Mouse (Mus musculus): ENCODE data around the gene Zfp296.

The Zfp296 gene

GRCm38 (mm10) chr7:19577141-19577852 is at the start of gene Zfp296, which contains the start of gene Gemin7:
Zfp296 (plus strand) TSS chr7:19577287.
Gemin7 (minus strand) TSS chr7:19577595.
- peak; percentile 24 to 28 for DNase-seq (ENCODE audit: low read depth in 2 of 2, low spot score in 2 of 2)

GRCm38 (mm10) chr7:19531077-19531476 is 46.0 kb upstream of the Zfp296 start:
- no peak for DNase-seq (ENCODE audit: low read depth in 2 of 2, low spot score in 2 of 2)

- DNase-seq (ENCODE audit: low read depth in 2 of 2, low spot score in 2 of 2): no peak
Measured at GRCm38 (mm10) chr7:19532240-19532639, 44.8 kb upstream of the Zfp296 start.

DNA sequence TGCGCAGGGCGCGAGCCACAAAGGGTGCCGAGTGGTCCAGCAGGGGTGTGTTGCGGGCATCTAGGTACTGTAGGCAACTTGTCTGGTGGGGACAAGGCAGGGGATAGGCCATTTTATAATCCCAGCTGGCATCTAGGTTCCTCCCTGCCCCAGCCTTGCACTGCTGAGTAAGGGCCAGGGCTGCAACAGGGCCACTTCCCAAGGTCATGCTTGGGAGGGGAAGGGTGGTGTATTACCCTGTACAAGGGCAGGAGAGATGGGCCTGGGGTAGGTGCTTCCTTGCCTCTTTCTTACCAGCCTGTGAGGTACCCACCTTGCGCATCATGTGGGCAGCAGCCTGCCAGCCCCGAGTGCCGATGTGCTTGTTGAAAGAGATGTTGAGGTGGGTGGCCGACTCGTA is 42.4 kb upstream of the Zfp296 start:
- DNase-seq (ENCODE audit: low read depth in 2 of 2, low spot score in 2 of 2): no peak

DNA sequence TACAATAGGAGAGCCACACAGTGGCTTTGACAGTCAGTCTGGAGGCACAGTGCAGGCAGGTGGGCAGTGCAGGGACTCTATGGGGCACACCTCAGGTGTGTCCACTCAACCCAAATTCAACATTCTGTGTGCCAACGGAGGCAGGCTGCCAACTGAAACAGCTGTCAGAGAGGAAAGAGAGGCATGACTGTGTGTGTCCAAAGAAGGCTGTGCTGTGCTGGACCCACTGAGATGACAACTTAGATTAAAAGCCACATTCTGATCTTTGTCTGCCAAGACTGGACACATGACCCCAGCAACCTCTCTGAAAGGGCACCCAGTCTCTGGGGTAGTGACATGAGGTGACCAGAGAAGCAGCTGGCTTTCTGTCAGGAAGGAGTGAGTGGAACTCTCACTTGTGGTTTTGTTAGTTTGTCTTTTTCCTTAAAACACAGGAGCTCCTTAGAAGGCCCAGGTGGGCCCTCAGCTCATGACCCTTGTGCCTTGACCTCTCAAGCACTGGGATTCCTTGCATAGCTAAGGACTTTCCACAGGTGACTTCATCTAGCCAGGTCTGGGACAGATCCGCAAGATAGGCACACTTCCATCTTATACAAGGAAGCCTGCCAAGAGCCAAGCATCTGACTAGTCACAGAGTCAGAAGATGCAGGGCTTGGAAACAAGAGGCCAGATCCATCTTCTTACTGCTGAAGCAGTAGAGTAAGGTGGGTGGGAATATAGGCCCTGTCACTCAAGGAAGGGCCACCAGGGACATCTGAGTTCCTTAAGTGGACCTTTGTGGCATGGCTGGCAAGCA is 36.1 kb upstream of the Zfp296 start:
- no peak for DNase-seq (ENCODE audit: low read depth in 2 of 2, low spot score in 2 of 2)

DNA sequence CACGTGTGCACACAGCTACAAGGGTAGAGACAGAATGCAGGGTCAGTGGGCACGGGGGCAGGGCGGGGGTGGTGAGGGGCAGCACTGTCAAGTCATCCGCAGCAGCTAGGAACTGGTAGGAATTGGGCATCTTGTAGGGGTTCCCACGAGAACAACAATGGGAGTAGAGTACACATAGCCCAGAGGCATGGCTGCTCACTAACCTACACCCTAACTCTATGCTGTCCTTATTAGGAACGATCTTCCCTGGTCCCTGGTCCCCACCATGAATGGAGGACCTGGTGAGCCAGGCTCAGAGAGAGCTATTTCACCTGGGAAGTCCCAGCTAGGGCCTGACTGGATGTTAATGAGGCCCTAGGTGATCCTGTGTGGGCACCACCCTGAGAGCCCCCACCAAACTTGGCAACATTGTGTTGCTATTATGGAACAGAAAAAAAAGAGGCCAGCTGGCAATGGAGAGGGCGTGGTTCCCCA is 35.4 kb upstream of the Zfp296 start:
- DNase-seq (ENCODE audit: low read depth in 2 of 2, low spot score in 2 of 2): no peak

DNA sequence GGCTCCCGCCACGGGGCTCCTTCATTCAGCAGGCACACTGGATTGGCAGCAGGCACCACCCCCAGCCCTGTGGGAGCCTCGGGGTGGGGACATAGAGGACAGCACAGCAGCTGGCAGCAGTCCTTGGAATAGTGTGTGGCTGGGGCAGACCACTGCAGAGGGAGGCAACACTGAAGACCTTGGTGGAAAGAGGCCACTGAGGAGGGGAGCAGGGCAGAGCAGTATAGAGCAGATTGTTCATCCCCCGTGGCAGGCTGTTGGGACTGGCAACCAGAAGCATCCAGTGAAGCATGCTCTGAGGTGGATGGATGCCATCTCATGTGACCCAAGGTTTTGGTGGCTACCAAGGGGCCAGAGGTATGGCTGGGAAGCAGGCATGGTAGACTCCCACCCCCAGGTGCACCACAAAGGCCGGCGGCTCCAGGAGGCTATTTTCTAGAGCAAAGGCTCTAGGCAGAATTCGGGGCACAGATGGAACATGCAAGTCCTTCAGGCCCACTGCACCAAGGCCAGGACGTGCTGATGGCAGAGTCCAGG is 34.9 kb upstream of the Zfp296 start:
- no peak for DNase-seq (ENCODE audit: low read depth in 2 of 2, low spot score in 2 of 2)

DNA sequence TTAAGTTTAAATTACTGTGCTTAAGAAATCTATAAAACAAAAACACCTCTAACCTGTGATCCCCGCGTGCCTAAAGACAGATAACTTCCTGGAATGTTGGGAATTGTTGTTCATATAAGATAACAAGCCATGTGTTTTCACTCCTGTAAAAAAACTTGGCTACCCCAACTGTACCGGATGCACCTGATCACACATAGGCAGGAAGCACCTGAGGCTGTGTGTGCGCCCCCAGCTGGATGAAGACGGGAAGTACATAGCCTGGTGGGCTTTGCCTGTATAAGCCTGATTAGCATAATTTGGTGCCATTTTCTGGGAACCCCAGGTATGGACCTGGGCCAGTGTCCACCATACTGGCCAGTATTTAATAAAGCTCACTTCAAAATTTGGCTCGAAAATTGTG is 33.5 kb upstream of the Zfp296 start:
- DNase-seq (ENCODE audit: low read depth in 2 of 2, low spot score in 2 of 2): peak; percentile 43 to 46

GRCm38 (mm10) chr7:19546007-19546406 is 31.1 kb upstream of the Zfp296 start:
- no peak for DNase-seq (ENCODE audit: low read depth in 2 of 2, low spot score in 2 of 2)

DNA sequence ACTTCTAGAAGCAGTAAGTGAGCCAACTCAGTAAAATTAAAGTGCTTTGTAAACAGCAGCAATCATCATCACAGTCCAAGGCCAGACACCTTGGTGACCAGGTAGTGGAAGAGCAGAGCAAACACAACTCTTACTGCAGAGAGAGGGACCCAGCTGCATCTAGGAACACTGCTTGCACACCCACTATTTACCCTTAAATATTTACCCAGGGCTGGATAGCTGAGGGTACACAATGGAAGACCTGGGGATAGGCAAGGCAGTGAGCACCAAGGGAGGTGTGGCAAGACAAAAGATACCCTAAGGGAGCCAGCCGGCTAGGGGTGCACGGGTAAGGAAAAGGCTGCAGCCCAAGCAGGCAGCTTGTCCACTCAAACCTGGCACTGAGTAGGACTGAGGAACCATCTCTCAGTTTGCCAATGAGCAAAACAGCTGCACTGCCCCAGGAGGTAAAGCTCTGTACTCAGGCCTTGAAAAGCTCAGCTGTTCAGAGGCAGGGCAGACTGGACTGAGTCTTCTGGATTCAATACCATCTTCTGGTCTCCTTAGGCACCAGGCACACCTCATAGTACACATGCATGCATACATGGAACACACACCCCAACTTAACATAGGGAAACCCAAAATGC is 29.6 kb upstream of the Zfp296 start:
- DNase-seq (ENCODE audit: low read depth in 2 of 2, low spot score in 2 of 2): no peak

DNA sequence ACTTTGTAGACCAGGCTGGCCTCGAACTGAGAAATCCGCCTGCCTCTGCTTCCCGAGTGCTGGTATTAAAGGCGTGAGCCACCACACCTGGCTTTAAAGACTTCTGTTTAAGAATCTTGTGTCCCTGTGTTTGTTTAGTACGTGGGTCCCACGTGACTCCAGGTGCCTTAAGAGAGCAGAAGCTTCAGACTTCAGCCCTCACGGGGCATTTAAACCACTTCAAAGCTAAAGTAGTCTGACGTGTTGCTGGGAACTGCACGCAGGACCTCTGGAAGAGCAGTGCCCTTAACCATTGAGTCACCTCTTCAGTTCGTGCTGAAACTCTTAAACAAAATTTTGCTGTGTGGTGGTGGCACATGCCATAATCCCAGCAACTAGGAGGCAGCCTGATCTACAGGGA is 27.7 kb upstream of the Zfp296 start:
- DNase-seq (ENCODE audit: low read depth in 2 of 2, low spot score in 2 of 2): no peak

DNA sequence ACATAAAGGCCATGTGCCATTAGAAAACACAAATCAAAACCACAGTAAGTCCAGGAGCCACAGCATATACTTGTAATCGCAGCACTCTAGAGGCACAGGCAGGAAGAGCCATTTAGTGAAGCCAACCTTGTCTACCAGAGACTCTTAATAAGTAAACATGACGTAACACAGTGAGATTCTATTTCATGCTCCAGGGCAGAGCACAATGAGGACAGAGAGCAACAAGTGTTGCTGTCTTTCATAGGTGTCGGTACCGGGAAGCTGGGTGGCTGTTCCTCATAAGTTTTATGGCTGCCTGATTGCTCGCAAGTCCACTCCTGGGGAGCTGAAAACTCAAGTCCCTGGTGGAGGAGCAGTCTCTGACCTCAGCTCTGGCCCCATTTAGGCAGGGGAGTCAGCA is 25.5 kb upstream of the Zfp296 start:
- DNase-seq (ENCODE audit: low read depth in 2 of 2, low spot score in 2 of 2): no peak

DNA sequence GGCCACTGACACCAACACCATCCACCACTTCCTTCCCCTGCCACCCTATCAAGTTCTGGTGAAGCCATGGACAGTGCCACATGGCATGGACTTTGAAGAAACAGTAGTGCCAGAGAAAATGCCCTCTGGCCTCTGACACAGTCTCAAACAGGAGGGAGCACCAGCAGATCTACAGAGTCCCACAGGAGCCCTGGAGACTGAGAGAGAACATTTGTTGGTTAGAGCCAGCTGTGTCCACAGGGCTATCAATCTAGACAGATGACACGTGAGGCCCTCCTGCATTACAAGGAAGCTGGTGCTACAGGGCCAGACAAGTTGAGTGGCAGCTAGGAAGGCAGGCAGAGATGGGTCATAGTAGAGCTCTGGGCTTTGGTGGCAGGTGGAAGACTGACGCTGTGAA is 24.6 kb upstream of the Zfp296 start:
- no peak for DNase-seq (ENCODE audit: low read depth in 2 of 2, low spot score in 2 of 2)

- DNase-seq (ENCODE audit: low read depth in 2 of 2, low spot score in 2 of 2): no peak
Measured at GRCm38 (mm10) chr7:19554168-19554567, 22.9 kb upstream of the Zfp296 start.

- no peak for DNase-seq (ENCODE audit: low read depth in 2 of 2, low spot score in 2 of 2)
Measured at GRCm38 (mm10) chr7:19557086-19557485, 20.0 kb upstream of the Zfp296 start.

GRCm38 (mm10) chr7:19557982-19558900 is 18.8 kb upstream of the Zfp296 start:
- DNase-seq (ENCODE audit: low read depth in 2 of 2, low spot score in 2 of 2): no peak

- peak in 1 of 2 experiments; percentile 26 for DNase-seq (ENCODE audit: low read depth in 2 of 2, low spot score in 2 of 2)
Measured at GRCm38 (mm10) chr7:19558965-19559364, 18.1 kb upstream of the Zfp296 start.

DNA sequence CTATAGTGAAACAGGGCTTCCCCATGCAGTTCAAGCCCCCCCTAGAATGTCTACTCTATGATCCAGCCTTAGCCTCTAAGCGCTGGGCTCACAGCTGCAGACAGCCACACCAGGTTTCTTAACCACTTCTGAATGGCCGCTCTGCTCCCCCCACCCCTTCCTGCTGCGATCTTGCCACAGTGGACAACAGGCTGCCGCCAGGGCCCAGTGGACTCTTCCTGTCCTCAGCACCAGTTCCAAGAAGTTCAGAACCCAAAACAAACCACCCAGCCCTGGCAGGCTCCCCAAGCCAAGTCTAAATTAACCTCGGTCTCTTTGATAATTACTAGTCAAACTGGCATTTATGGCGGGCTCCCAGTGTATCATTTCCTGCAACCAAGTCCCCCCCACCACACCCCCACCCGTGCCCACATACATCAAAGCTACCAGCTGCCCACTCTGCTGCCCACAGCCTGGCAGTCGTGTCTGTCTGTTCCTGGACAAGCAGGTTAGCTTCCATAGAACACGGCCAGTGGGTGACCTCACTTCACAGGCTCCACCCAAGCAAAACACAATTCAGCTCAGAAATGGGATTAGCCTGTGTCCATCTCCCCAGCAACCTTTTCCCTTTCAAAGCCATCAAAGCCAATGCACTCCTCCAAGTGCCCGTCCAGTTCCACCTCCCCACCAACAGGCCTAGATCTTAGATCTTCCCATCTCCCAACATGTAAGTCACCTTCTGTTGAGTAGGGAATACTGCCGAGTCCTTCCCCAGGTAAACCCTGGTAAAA is 16.4 kb upstream of the Zfp296 start:
- no peak for DNase-seq (ENCODE audit: low read depth in 2 of 2, low spot score in 2 of 2)

DNA sequence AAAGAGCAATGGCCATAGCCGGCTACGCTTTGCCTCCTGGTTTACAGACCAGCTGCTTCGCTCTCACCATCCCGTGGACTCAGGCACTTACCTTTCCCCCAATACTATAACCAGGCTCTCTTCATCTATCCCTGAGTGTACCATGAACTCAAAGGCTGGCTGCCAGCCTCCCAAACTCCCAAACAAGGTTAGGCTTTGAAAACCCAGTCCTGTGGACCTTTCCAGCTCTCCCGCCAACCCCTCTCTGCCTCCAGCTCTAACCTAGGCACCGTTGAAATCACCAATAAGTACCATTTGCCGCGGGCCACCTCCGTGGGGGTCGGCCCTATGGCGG is 15.7 kb upstream of the Zfp296 start:
- DNase-seq (ENCODE audit: low read depth in 2 of 2, low spot score in 2 of 2): peak in 1 of 2 experiments; percentile 18
